Mouse (Mus musculus): ENCODE results near the gene Tomm34. TPM values are rescaled to one million over a fixed set of nuclear protein-coding genes. Genes with fewer than 3 reads are reported as not detected.

Tomm34 gene
- 9.8 TPM for polyA plus RNA-seq (2014; fragmentation: Illumina TruSeq; extraction: RNeasy Lipid Tissue Mini Kit (QIAGEN cat#74804); ENCODE audit: low read depth, low replicate concordance)

GRCm38 (mm10) chr2:164070765-164071436 is at the start of gene Tomm34:
Gene Tomm34 (minus strand): TSS chr2:164071169.

GRCm38 (mm10) chr2:164070142-164070764 is 716 bp downstream of the Tomm34 start, which contains the start of gene Stk4:
Gene Stk4 (plus strand): TSS chr2:164070322.

GRCm38 (mm10) chr2:164025150-164025549 is 45.8 kb downstream of the Tomm34 start, which contains the start of gene Pabpc1l:
Gene Pabpc1l (plus strand): TSS chr2:164025450.

Other genes starting within 250 kb of the Tomm34 start
- gene Kcnk15, start 217.5 kb downstream of the Tomm34 start, polyA plus RNA-seq (2014; fragmentation: Illumina TruSeq; extraction: RNeasy Lipid Tissue Mini Kit (QIAGEN cat#74804); ENCODE audit: low read depth, low replicate concordance), result not detected
- gene Rims4, start 152.5 kb downstream of the Tomm34 start, polyA plus RNA-seq (2014; fragmentation: Illumina TruSeq; extraction: RNeasy Lipid Tissue Mini Kit (QIAGEN cat#74804); ENCODE audit: low read depth, low replicate concordance), result 0.85 TPM
- 286 TPM for gene Ywhab, start 76.2 kb downstream of the Tomm34 start, polyA plus RNA-seq (2014; fragmentation: Illumina TruSeq; extraction: RNeasy Lipid Tissue Mini Kit (QIAGEN cat#74804); ENCODE audit: low read depth, low replicate concordance)
- not detected for gene Pabpc1l, start 45.7 kb downstream of the Tomm34 start, polyA plus RNA-seq (2014; fragmentation: Illumina TruSeq; extraction: RNeasy Lipid Tissue Mini Kit (QIAGEN cat#74804); ENCODE audit: low read depth, low replicate concordance)
- gene Stk4, start 847 bp downstream of the Tomm34 start, polyA plus RNA-seq (2014; fragmentation: Illumina TruSeq; extraction: RNeasy Lipid Tissue Mini Kit (QIAGEN cat#74804); ENCODE audit: low read depth, low replicate concordance), result 103 TPM
- not detected for gene Kcns1, start 99.9 kb upstream of the Tomm34 start, polyA plus RNA-seq (2014; fragmentation: Illumina TruSeq; extraction: RNeasy Lipid Tissue Mini Kit (QIAGEN cat#74804); ENCODE audit: low read depth, low replicate concordance)
- not detected for gene Wfdc5, start 111.6 kb upstream of the Tomm34 start, polyA plus RNA-seq (2014; fragmentation: Illumina TruSeq; extraction: RNeasy Lipid Tissue Mini Kit (QIAGEN cat#74804); ENCODE audit: low read depth, low replicate concordance)
- not detected for gene Wfdc12, start 119.4 kb upstream of the Tomm34 start, polyA plus RNA-seq (2014; fragmentation: Illumina TruSeq; extraction: RNeasy Lipid Tissue Mini Kit (QIAGEN cat#74804); ENCODE audit: low read depth, low replicate concordance)
- not detected for gene Wfdc15a, start 129.0 kb upstream of the Tomm34 start, polyA plus RNA-seq (2014; fragmentation: Illumina TruSeq; extraction: RNeasy Lipid Tissue Mini Kit (QIAGEN cat#74804); ENCODE audit: low read depth, low replicate concordance)
- not detected for gene Wfdc15b, start 150.5 kb upstream of the Tomm34 start, polyA plus RNA-seq (2014; fragmentation: Illumina TruSeq; extraction: RNeasy Lipid Tissue Mini Kit (QIAGEN cat#74804); ENCODE audit: low read depth, low replicate concordance)
- not detected for gene Svs2, start 167.3 kb upstream of the Tomm34 start, polyA plus RNA-seq (2014; fragmentation: Illumina TruSeq; extraction: RNeasy Lipid Tissue Mini Kit (QIAGEN cat#74804); ENCODE audit: low read depth, low replicate concordance)
- gene Svs3b, start 185.5 kb upstream of the Tomm34 start, polyA plus RNA-seq (2014; fragmentation: Illumina TruSeq; extraction: RNeasy Lipid Tissue Mini Kit (QIAGEN cat#74804); ENCODE audit: low read depth, low replicate concordance), result not detected
- gene Svs4, start 207.3 kb upstream of the Tomm34 start, polyA plus RNA-seq (2014; fragmentation: Illumina TruSeq; extraction: RNeasy Lipid Tissue Mini Kit (QIAGEN cat#74804); ENCODE audit: low read depth, low replicate concordance), result not detected
- gene Svs3a, start 218.1 kb upstream of the Tomm34 start, polyA plus RNA-seq (2014; fragmentation: Illumina TruSeq; extraction: RNeasy Lipid Tissue Mini Kit (QIAGEN cat#74804); ENCODE audit: low read depth, low replicate concordance), result not detected
- gene Svs6, start 245.6 kb upstream of the Tomm34 start, polyA plus RNA-seq (2014; fragmentation: Illumina TruSeq; extraction: RNeasy Lipid Tissue Mini Kit (QIAGEN cat#74804); ENCODE audit: low read depth, low replicate concordance), result not detected

All from sigmoid colon, adult 10 weeks (tissue).